ENCODE assay signal across 11 mouse cellular contexts in the genomic region with DNA sequence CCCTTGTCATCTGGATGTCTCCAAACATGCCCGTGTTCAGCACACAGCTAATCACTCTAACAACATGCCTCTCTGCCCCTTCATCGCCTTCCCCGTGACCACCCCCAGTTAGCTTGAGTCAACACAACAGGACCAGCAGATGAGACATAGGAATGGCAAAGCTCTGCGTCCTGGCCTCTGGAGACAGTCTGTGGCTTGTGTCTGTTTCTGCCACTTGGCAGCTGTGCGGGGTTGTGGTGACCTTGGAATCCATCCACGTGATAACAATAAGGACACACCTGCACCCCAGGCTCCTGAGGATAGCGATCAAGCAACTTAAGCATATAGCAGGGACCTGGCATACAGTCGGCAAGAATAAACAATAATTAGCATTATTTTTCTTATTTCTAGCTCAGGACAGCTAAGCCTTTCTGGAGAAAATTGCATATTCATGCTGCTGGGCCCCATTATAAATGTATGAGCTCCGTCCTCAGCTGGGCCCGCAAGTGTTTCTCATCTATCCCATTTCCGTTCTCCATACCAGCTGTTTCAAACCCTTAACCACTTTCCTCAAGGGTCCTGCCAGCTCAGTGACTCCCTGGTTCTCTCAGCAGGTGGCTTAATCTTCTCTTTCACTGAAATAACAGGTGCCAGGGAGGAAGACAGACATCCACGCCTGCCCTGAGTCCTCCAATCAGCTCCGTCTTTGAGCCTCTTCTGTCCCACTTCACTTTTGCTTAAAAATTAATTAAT. TPM values are rescaled to one million over a fixed set of nuclear protein-coding genes. Genes with fewer than 3 reads are reported as not detected.
DNase-seq lines count a peak whose midpoint lies in the region; ATAC-seq lines count a peak whose summit lies in the region.
"Had no signal": no experiment of that assay in that cellular context is flagged by ENCODE, and none has a peak within 500 bp of the region (broad histone marks: within the 10 kb centered on the region; RNA-seq: fewer than 3 reads in every experiment).

No protein-coding gene starts in this region.

- H3K4me2 ChIP-seq in midbrain, embryonic 11.5 days, result no peak overlapping the region
- H3K4me2 ChIP-seq in forebrain, embryonic 14.5 days (ENCODE audit: low read length), result no peak overlapping the region

- no peaks in the 10 kb centered on the region for H3K9me3 ChIP-seq in midbrain, embryonic 11.5 days (ENCODE audit: control insufficient read depth, low read length)
- H3K9me3 ChIP-seq in midbrain, embryonic 10.5 days (replicated peaks), result 0 out of 2 replicates have a peak, but pooled peaks cover 4% of the 10 kb centered on the region
- H3K9me3 ChIP-seq in forebrain, embryonic 14.5 days (replicated peaks; ENCODE audit: control insufficient read depth, low read length), result no peaks in the 10 kb centered on the region

- no peak overlapping the region for H3K9ac ChIP-seq in midbrain, embryonic 11.5 days (ENCODE audit: low read length)
- H3K9ac ChIP-seq in forebrain, embryonic 14.5 days (ENCODE audit: low read length), result no peak overlapping the region

- 0 out of 2 replicates have a peak, but pooled peaks cover 6% of the 10 kb centered on the region for H3K4me1 ChIP-seq in midbrain, embryonic 11.5 days (ENCODE audit: control insufficient read depth, insufficient read depth, low read length)
- H3K4me1 ChIP-seq in midbrain, embryonic 10.5 days, result peaks cover 5% of the 10 kb centered on the region; the same call in 1 of the 2 replicates
- no peaks in the 10 kb centered on the region for H3K4me1 ChIP-seq in forebrain, embryonic 14.5 days (ENCODE audit: control insufficient read depth, insufficient read depth, low read length)

- H3K27me3 ChIP-seq in midbrain, embryonic 11.5 days (ENCODE audit: control insufficient read depth, insufficient read depth, low read length), result no peaks in the 10 kb centered on the region
- no peaks in the 10 kb centered on the region for H3K27me3 ChIP-seq in midbrain, embryonic 10.5 days (ENCODE audit: low read depth, poor library complexity, severe bottlenecking)
- no peaks in the 10 kb centered on the region for H3K27me3 ChIP-seq in forebrain, embryonic 14.5 days (replicated peaks; ENCODE audit: control insufficient read depth, insufficient read depth, low read length)
- H3K27me3 ChIP-seq: megakaryocyte, embryonic 14.5 days had no signal

- no peaks in the 10 kb centered on the region for H3K36me3 ChIP-seq in midbrain, embryonic 11.5 days (ENCODE audit: control insufficient read depth, insufficient read depth, low read length)
- H3K36me3 ChIP-seq in midbrain, embryonic 10.5 days, result no peaks in the 10 kb centered on the region
- no peaks in the 10 kb centered on the region for H3K36me3 ChIP-seq in forebrain, embryonic 14.5 days (ENCODE audit: control insufficient read depth, insufficient read depth, low read length)

- peak overlapping the region; percentile 16; the same call in 1 of the 2 replicates for H3K27ac ChIP-seq in midbrain, embryonic 11.5 days (ENCODE audit: low read depth, low read length)
- H3K27ac ChIP-seq in midbrain, embryonic 10.5 days (replicated peaks), result no peak overlapping the region
- 0 out of 2 replicates have a peak overlapping the region, but pooled peaks have one; percentile 27 for H3K27ac ChIP-seq in forebrain, embryonic 14.5 days (ENCODE audit: low read depth, low read length)
- H3K27ac ChIP-seq: kidney, postnatal 0 days had no signal

- peak; percentile 81 for ATAC-seq in midbrain, embryonic 11.5 days (ENCODE audit: low FRiP score)
- peak; percentile 70 for ATAC-seq in forebrain, embryonic 14.5 days

- no peak for DNase-seq in midbrain, embryonic 11.5 days (ENCODE audit: low spot score, missing footprints)
- DNase-seq in midbrain, embryonic 10.5 days (ENCODE audit: low spot score), result no peak
- peak; percentile 22 for DNase-seq in forebrain, embryonic 14.5 days (ENCODE audit: low spot score)
- DNase-seq in mesoderm, embryonic 11.5 days (ENCODE audit: low read depth, low spot score), result peak; percentile 7
- DNase-seq in thymus, postnatal 14 days, result peak; percentile 59
- DNase-seq in ovary, adult 18-20 months (ENCODE audit: low spot score), result no peak
- DNase-seq in kidney, adult 8-10 months, result no peak
- no peak for DNase-seq in ovary, postnatal 36 days (ENCODE audit: low spot score)
- DNase-seq: cerebellum, postnatal 25 days had no signal

- no peak overlapping the region for H3K4me3 ChIP-seq in midbrain, embryonic 11.5 days (ENCODE audit: low read depth, low read length)
- H3K4me3 ChIP-seq in midbrain, embryonic 10.5 days, result no peak overlapping the region
- H3K4me3 ChIP-seq in forebrain, embryonic 14.5 days (ENCODE audit: low read depth, low read length), result no peak overlapping the region
- H3K4me3 ChIP-seq: megakaryocyte, embryonic 14.5 days had no signal

- 67% methylated on average over 13 of the region's 13 CpGs for WGBS in midbrain, embryonic 11.5 days
- 79% methylated on average over 13 of the region's 13 CpGs for WGBS in midbrain, embryonic 10.5 days
- 68% methylated on average over 13 of the region's 13 CpGs for WGBS in forebrain, embryonic 14.5 days

RNA-seq across cellular contexts. Expression of a gene that starts 55.9 kb away (rescaled TPM):
- 66.9 and 67.7 TPM in 2 replicates for polyA plus RNA-seq in midbrain, embryonic 11.5 days (2014; fragmentation: Nextera tagmentation; extraction: Ambion mirVana)
- polyA plus RNA-seq in midbrain, embryonic 10.5 days (2016; fragmentation: Nextera tagmentation; extraction: Ambion mirVana), result 58.4 and 60.6 TPM in 2 replicates
- 15.6 and 16.5 TPM in 2 replicates for polyA plus RNA-seq in forebrain, embryonic 14.5 days (2014; fragmentation: Nextera tagmentation; extraction: Ambion mirVana)

Comparison
In these comparisons a context has a peak if more than half of its experiments do, and no peak if none do; other contexts are left out.
1. DNase-seq: peak in forebrain, embryonic 14.5 days (single experiment), mesoderm, embryonic 11.5 days (single experiment) and thymus, postnatal 14 days (single experiment); none in midbrain, embryonic 11.5 days (single experiment), midbrain, embryonic 10.5 days (single experiment), ovary, adult 18-20 months (single experiment), kidney, adult 8-10 months (0 of 2) and ovary, postnatal 36 days (single experiment).